Mouse (Mus musculus): ENCODE results near the gene 1700034J05Rik.

DNA sequence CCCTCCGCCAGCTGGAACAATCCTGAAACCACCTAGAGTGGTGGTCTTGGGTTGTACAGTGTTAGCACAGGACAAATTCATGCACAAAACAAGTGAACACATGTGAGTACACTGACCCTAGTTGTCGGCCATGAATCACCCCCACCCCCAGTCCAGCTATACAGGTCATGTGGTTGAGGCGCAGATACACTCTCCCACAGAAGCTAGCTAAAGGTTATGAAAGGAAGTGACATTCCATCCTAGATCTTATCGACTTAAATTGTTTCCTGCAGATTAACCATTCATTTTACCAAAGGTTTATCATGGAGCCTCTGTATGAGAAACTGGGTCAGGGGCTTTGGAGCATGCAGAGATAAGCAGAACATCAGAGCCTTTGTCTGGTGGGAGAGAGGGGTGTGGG is 7.0 kb downstream of the 1700034J05Rik start:
- TF ChIP-seq GATA1 (IDR thresholded peaks at IDR 0.05; ENCODE audit: borderline replicate concordance, low read length) (no peak), FLI1 (IDR thresholded peaks at IDR 0.05; ENCODE audit: low read length) (no peak)

Measured in megakaryocyte, embryonic 14.5 days (primary cell).